Mouse (Mus musculus) cerebellum, adult 2 months (tissue): ENCODE measurements at regions not wholly inside any gene's neighbourhood (a gene's known extent, or its start where the extent isn't known, plus 50 kb on each side); places are given as distances from the start of the nearest gene placed in this dataset.

Source experiments
- CTCF ChIP-seq: fragments of 200-500 bp; IDR thresholded peaks from 2 replicates; pipeline ENCODE4 v1.5.1; 2011; ENCODE audit warnings: low read depth, mild to moderate bottlenecking, control low read depth, low read length, moderate library complexity, borderline replicate concordance; ENCODE audit not compliant: insufficient read depth
- POLR2A ChIP-seq: fragments of 200-500 bp; IDR thresholded peaks from 2 replicates; pipeline ENCODE4 v1.6.1; 2011; ENCODE audit warnings: low read length, control low read depth, borderline replicate concordance; ENCODE audit not compliant: insufficient read depth

- TF ChIP-seq CTCF (no peak), POLR2A (no peak)
Observed at GRCm38 (mm10) chr10:117458271-117459040, 78.6 kb upstream of the Cpsf6 start.
